In genomic region chr16:45857277-45857863, GRCm38 (mm10) we compare ENCODE assay signal across 24 mouse cellular contexts.
DNase-seq lines count a peak whose midpoint lies in the region; ATAC-seq lines count a peak whose summit lies in the region.
"Had no signal": no experiment of that assay in that cellular context is flagged by ENCODE, and none has a peak within 500 bp of the region (broad histone marks: within the 10 kb centered on the region; RNA-seq: fewer than 3 reads in every experiment).

No protein-coding gene starts in this region.

- no peak overlapping the region for H3K9ac ChIP-seq in kidney, embryonic 14.5 days (ENCODE audit: low read depth, low read length)
- H3K9ac ChIP-seq in kidney, embryonic 16.5 days (replicated peaks; ENCODE audit: low read length): no peak overlapping the region
- H3K9ac ChIP-seq: embryonic facial prominence, embryonic 12.5 days; forebrain, embryonic 13.5 days; forebrain, embryonic 15.5 days had no signal

- no peaks in the 10 kb centered on the region for H3K27me3 ChIP-seq in kidney, embryonic 14.5 days (ENCODE audit: control insufficient read depth, insufficient read depth, low read length)
- H3K27me3 ChIP-seq in kidney, embryonic 16.5 days (ENCODE audit: insufficient read depth, low read length): no peaks in the 10 kb centered on the region
- H3K27me3 ChIP-seq: CH12.LX; embryonic facial prominence, embryonic 12.5 days; forebrain, embryonic 13.5 days; forebrain, embryonic 15.5 days had no signal

- no peaks in the 10 kb centered on the region for H3K36me3 ChIP-seq in kidney, embryonic 14.5 days (ENCODE audit: control insufficient read depth, insufficient read depth, low read length)
- H3K36me3 ChIP-seq in kidney, embryonic 16.5 days (ENCODE audit: insufficient read depth, low read length): no peaks in the 10 kb centered on the region
- H3K36me3 ChIP-seq: embryonic facial prominence, embryonic 10.5 days; embryonic facial prominence, embryonic 12.5 days; forebrain, embryonic 15.5 days; G1E had no signal

- peaks cover 5% of the 10 kb centered on the region; the same call in 1 of the 2 replicates for H3K4me1 ChIP-seq in kidney, embryonic 14.5 days (ENCODE audit: control insufficient read depth, insufficient read depth, low read length)
- H3K4me1 ChIP-seq in kidney, embryonic 16.5 days (ENCODE audit: insufficient read depth, low read length): peaks cover 8% of the 10 kb centered on the region
- H3K4me1 ChIP-seq: embryonic facial prominence, embryonic 10.5 days; embryonic facial prominence, embryonic 12.5 days; forebrain, embryonic 13.5 days; forebrain, embryonic 15.5 days had no signal

- ATAC-seq in kidney, embryonic 14.5 days (ENCODE audit: low FRiP score, low TSS enrichment): peak; percentile 78; the same call in 1 of the 2 replicates
- ATAC-seq in kidney, embryonic 16.5 days (ENCODE audit: low FRiP score, low TSS enrichment): peak; percentile 73
- ATAC-seq: activated CD4-positive, CD25-positive, alpha-beta regulatory T cell, adult 4 months; CD4-positive, CD25-positive, alpha-beta regulatory T cell, adult 4 months; forebrain, embryonic 13.5 days; forebrain, embryonic 15.5 days had no signal

- DNase-seq in kidney, postnatal 25 days: no peak
- DNase-seq in kidney, adult 9 months: no peak
- peak; percentile 51 for DNase-seq in retina, postnatal 1 day
- DNase-seq in retina, embryonic 14.5 days (ENCODE audit: low spot score): no peak
- DNase-seq in lung, postnatal 10 days: no peak
- DNase-seq: adrenal gland, adult 8-10 months; adrenal gland, postnatal 14 days; adrenal gland, postnatal 36 days; B cell, adult 2 months; cerebellum, adult 11-12 months; cerebellum, adult 2 months; cerebellum, adult 9-10 months; cerebellum, postnatal 10 days; cerebellum, postnatal 25 days had no signal

- H3K9me3 ChIP-seq in kidney, embryonic 14.5 days (ENCODE audit: control insufficient read depth, low read length): no peaks in the 10 kb centered on the region
- peaks cover 4% of the 10 kb centered on the region; the same call in 1 of the 2 replicates for H3K9me3 ChIP-seq in kidney, embryonic 16.5 days (ENCODE audit: low read length)
- H3K9me3 ChIP-seq: embryonic facial prominence, embryonic 10.5 days; embryonic facial prominence, embryonic 12.5 days; forebrain, embryonic 13.5 days; forebrain, embryonic 15.5 days; G1E had no signal

- H3K27ac ChIP-seq in kidney, embryonic 14.5 days (ENCODE audit: low read depth, low read length): no peak overlapping the region
- H3K27ac ChIP-seq in kidney, embryonic 16.5 days (ENCODE audit: low read length): no peak overlapping the region
- H3K27ac ChIP-seq: embryonic facial prominence, embryonic 10.5 days; embryonic facial prominence, embryonic 12.5 days; forebrain, embryonic 13.5 days; forebrain, embryonic 15.5 days had no signal

- WGBS in kidney, embryonic 14.5 days: 54% methylated on average over 5 of the region's 5 CpGs
- 47% methylated on average over 5 of the region's 5 CpGs for WGBS in kidney, embryonic 16.5 days

- H3K4me2 ChIP-seq in kidney, embryonic 14.5 days (replicated peaks; ENCODE audit: low read depth, low read length): no peak overlapping the region
- no peak overlapping the region for H3K4me2 ChIP-seq in kidney, embryonic 16.5 days (replicated peaks; ENCODE audit: low read depth, low read length)
- H3K4me2 ChIP-seq: embryonic facial prominence, embryonic 12.5 days; forebrain, embryonic 13.5 days; forebrain, embryonic 15.5 days had no signal

- H3K4me3 ChIP-seq in kidney, embryonic 14.5 days (ENCODE audit: low read length): no peak overlapping the region
- no peak overlapping the region for H3K4me3 ChIP-seq in kidney, embryonic 16.5 days (ENCODE audit: low read length)
- H3K4me3 ChIP-seq: embryonic facial prominence, embryonic 10.5 days; embryonic facial prominence, embryonic 12.5 days; forebrain, embryonic 13.5 days; forebrain, embryonic 15.5 days had no signal
